ENCODE assay signal across 7 mouse cellular contexts in the genomic region with DNA sequence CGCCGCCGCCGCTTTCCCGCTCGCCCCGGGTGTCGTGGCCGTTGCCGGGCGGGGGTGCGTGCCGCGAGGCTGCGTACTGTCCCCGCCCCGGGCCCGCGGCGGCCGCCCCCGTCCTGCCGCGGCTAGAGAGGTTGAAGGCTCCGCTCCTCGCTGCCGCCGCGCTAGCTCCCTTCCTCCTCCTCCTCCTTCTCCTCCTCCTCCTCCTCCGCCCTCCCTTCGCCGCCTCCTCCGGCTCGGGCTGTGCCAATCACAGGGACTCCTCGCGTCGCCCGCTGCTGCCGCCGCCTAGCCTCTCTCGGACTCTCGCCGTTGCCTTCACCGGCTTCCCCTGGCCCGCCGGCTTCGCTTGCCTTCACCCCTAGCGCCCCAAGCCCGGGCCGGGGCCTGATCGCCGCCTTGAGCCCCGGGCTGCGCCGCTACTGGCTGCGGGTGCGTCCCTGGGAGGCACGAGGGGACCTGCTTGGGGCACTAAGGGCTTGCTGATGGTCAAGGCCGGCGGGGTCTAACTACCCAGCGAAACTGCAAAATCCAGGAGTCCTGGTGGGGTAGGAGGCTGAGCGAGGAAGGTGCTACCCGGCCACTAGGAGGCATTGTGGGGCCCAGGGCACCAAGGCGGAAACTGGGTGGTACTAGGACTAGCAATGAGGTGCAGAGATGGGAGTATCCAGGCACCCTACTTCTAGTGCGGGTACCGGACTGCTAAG. TPM values are rescaled to one million over a fixed set of nuclear protein-coding genes. Genes with fewer than 3 reads are reported as not detected.
DNase-seq lines count a peak whose midpoint lies in the region; ATAC-seq and TF ChIP-seq lines count a peak whose summit lies in the region.

Slco3a1 (minus strand) TSS at position 173 of the 704 bp plus-strand sequence.

- ATAC-seq in embryonic facial prominence, embryonic 11.5 days (replicated peaks; ENCODE audit: insufficient number of reproducible peaks, low FRiP score, low TSS enrichment, low read depth), result peak; percentile 83
- peak; percentile 61 for ATAC-seq in limb, embryonic 12.5 days (ENCODE audit: insufficient number of reproducible peaks, insufficient read depth, low FRiP score, low TSS enrichment, low read depth)
- ATAC-seq in midbrain, embryonic 14.5 days (ENCODE audit: low FRiP score, low TSS enrichment), result peak; percentile 83

- no peaks in the 10 kb centered on the region for H3K27me3 ChIP-seq in embryonic facial prominence, embryonic 11.5 days (ENCODE audit: control insufficient read depth, insufficient read depth, low read length)
- no peaks in the 10 kb centered on the region for H3K27me3 ChIP-seq in heart, adult 2 months (ENCODE audit: control insufficient read depth, insufficient read depth, low read length)
- peaks cover 42% of the 10 kb centered on the region for H3K27me3 ChIP-seq in limb, embryonic 12.5 days
- H3K27me3 ChIP-seq in midbrain, embryonic 14.5 days (ENCODE audit: control insufficient read depth, insufficient read depth, low read length), result 0 out of 2 replicates have a peak, but pooled peaks cover 8% of the 10 kb centered on the region

- H3K27ac ChIP-seq in embryonic facial prominence, embryonic 11.5 days (replicated peaks; ENCODE audit: low read depth, low read length), result peak within 1 kb of the TSS; percentile 62; the same call in 1 of the 2 replicates
- peak within 1 kb of the TSS; percentile 94 for H3K27ac ChIP-seq in heart, adult 2 months
- H3K27ac ChIP-seq in limb, embryonic 12.5 days, result peak within 1 kb of the TSS; percentile 50; the same call in 1 of the 2 replicates
- peak within 1 kb of the TSS; percentile 92 for H3K27ac ChIP-seq in midbrain, embryonic 14.5 days (replicated peaks; ENCODE audit: low read depth, low read length)

- H3K4me3 ChIP-seq in embryonic facial prominence, embryonic 11.5 days (ENCODE audit: low read depth, low read length), result peak within 1 kb of the TSS; percentile 77
- H3K4me3 ChIP-seq in heart, adult 2 months, result peak within 1 kb of the TSS; percentile 88
- peak within 1 kb of the TSS; percentile 70 for H3K4me3 ChIP-seq in limb, embryonic 12.5 days (replicated peaks)
- H3K4me3 ChIP-seq in midbrain, embryonic 14.5 days (replicated peaks; ENCODE audit: low read depth, low read length), result peak within 1 kb of the TSS; percentile 62

- H3K36me3 ChIP-seq in embryonic facial prominence, embryonic 11.5 days (replicated peaks; ENCODE audit: control insufficient read depth, insufficient read depth, low read depth, low read length), result no peaks in the 10 kb centered on the region
- no peaks in the 10 kb centered on the region; the same call in 1 of the 2 replicates for H3K36me3 ChIP-seq in heart, adult 2 months (ENCODE audit: control insufficient read depth, insufficient read depth, low read length)
- no peaks in the 10 kb centered on the region for H3K36me3 ChIP-seq in limb, embryonic 12.5 days
- H3K36me3 ChIP-seq in midbrain, embryonic 14.5 days (ENCODE audit: control insufficient read depth, insufficient read depth, low read length), result no peaks in the 10 kb centered on the region

- no peak for TF ChIP-seq EP300 in heart, adult 2 months (IDR thresholded peaks at IDR 0.05; ENCODE audit: insufficient read depth, low read depth, low read length)

- peak within 1 kb of the TSS; percentile 74 for H3K9ac ChIP-seq in embryonic facial prominence, embryonic 11.5 days (replicated peaks; ENCODE audit: low read length)
- H3K9ac ChIP-seq in heart, adult 2 months (ENCODE audit: low read depth, low read length), result peak within 1 kb of the TSS; percentile 96
- H3K9ac ChIP-seq in limb, embryonic 12.5 days (replicated peaks), result peak within 1 kb of the TSS; percentile 78
- H3K9ac ChIP-seq in midbrain, embryonic 14.5 days (replicated peaks; ENCODE audit: low read length), result peak within 1 kb of the TSS; percentile 84

- no peaks in the 10 kb centered on the region; the same call in 1 of the 2 replicates for H3K4me1 ChIP-seq in embryonic facial prominence, embryonic 11.5 days (ENCODE audit: control insufficient read depth, insufficient read depth, low read length)
- H3K4me1 ChIP-seq in heart, adult 2 months (ENCODE audit: control insufficient read depth, insufficient read depth, low read length), result peaks cover 6% of the 10 kb centered on the region
- peaks cover 12% of the 10 kb centered on the region; the same call in 1 of the 2 replicates for H3K4me1 ChIP-seq in limb, embryonic 12.5 days (replicated peaks)
- peaks cover 17% of the 10 kb centered on the region for H3K4me1 ChIP-seq in midbrain, embryonic 14.5 days (ENCODE audit: control insufficient read depth, insufficient read depth, low read length)

- intact Hi-C loops in heart, adult 2 months (cut with DNase I), result loop anchor here (2.0 to 5.0 kb wide), 6 partner anchors 26 to 556 kb away; no protein-coding TSS in a partner anchor

- peak; percentile 62 for TF ChIP-seq CTCF in heart, adult 2 months (IDR thresholded peaks at IDR 0.05)

- peak within 1 kb of the TSS; percentile 98 for H3K4me2 ChIP-seq in embryonic facial prominence, embryonic 11.5 days (ENCODE audit: low read depth, low read length)
- peak within 1 kb of the TSS; percentile 96 for H3K4me2 ChIP-seq in limb, embryonic 12.5 days
- peak within 1 kb of the TSS; percentile 79 for H3K4me2 ChIP-seq in midbrain, embryonic 14.5 days (ENCODE audit: low read length)

- 1% methylated on average over 53 of the region's 66 CpGs for WGBS in embryonic facial prominence, embryonic 11.5 days
- 1% methylated on average over 59 of the region's 66 CpGs for WGBS in heart, adult 2 months
- 2% methylated on average over 54 of the region's 66 CpGs for WGBS in limb, embryonic 12.5 days
- WGBS in midbrain, embryonic 14.5 days, result 1% methylated on average over 65 of the region's 66 CpGs

- H3K9me3 ChIP-seq in embryonic facial prominence, embryonic 11.5 days (replicated peaks; ENCODE audit: control insufficient read depth, low read length), result no peaks in the 10 kb centered on the region
- no peaks in the 10 kb centered on the region for H3K9me3 ChIP-seq in limb, embryonic 12.5 days
- H3K9me3 ChIP-seq in midbrain, embryonic 14.5 days (ENCODE audit: control insufficient read depth, low read length), result no peaks in the 10 kb centered on the region

- no peaks in the 10 kb centered on the region for H3K79me2 ChIP-seq in heart, adult 2 months (replicated peaks; ENCODE audit: control insufficient read depth, insufficient read depth, low read length)

- peak; percentile 81 for DNase-seq in adrenal gland, postnatal 14 days
- DNase-seq in embryonic facial prominence, embryonic 11.5 days (ENCODE audit: low spot score), result peak; percentile 79
- DNase-seq in heart, adult 2 months, result peak; percentile 86 to 89
- DNase-seq in kidney, adult 8-10 months, result peak; percentile 84 to 85
- DNase-seq in midbrain, embryonic 14.5 days, result peak; percentile 89
- DNase-seq in spleen, adult 18-20 months, result peak; percentile 51 to 52

- peak; percentile 59 for TF ChIP-seq POLR2A in heart, adult 2 months (IDR thresholded peaks at IDR 0.05; ENCODE audit: insufficient read depth, low read depth, low read length)

RNA-seq across cellular contexts. Expression of gene Slco3a1, which starts in this region (rescaled TPM):
- total RNA-seq in adrenal gland, postnatal 14 days (2021), result 20.8 and 26.1 TPM in 2 replicates
- 6.6 and 6.7 TPM in 2 replicates for polyA plus RNA-seq in embryonic facial prominence, embryonic 11.5 days (2014; fragmentation: Nextera tagmentation; extraction: Ambion mirVana)
- total RNA-seq in heart, adult 2 months (2021), result 100 to 1,000 TPM; 124 to 146 TPM
- 93.1 and 138 TPM in 2 replicates for polyA plus RNA-seq in heart, adult 2 months (2012; rRNA removed)
- 8.2 and 9.0 TPM in 2 replicates for polyA plus RNA-seq in limb, embryonic 12.5 days (2016; fragmentation: Nextera tagmentation; extraction: Ambion mirVana)
- polyA plus RNA-seq in midbrain, embryonic 14.5 days (2014; fragmentation: Nextera tagmentation; extraction: Ambion mirVana), result 18.9 and 25.4 TPM in 2 replicates

Comparison
In these comparisons a context has a peak if more than half of its experiments do, and no peak if none do; other contexts are left out.
1. Peak in every context shown above with its lines: DNase-seq, ATAC-seq, H3K4me3 ChIP-seq and H3K27ac ChIP-seq.